Comparison of ENCODE assay signal across 9 mouse cellular contexts in the genomic region with DNA sequence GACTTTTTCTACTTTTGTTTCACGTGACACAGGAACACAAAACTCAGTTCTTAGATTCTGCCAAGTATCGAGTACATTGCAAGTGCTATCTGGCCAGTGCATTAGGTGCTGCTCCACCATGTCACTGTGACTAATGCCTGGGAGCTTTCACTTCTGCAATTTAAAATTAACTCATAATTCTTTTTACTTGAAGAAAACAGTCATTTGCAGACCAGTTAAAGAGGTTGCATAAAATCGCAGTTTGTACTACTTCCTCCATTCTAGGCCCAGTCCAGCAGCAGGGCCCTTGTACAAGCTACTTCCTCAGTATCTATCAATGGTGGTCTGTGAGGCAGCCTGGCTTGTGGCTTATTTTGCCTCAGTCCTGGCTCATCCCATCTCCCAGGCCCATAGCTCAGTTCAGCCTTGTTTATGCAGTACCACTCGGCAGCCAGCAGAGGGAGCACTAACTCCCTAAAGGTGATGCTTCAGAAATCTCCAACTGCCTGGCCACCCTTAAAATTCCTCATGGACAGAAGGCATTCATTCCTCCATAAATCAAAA. TPM values are rescaled to one million over a fixed set of nuclear protein-coding genes. Genes with fewer than 3 reads are reported as not detected.
DNase-seq lines count a peak whose midpoint lies in the region; ATAC-seq and TF ChIP-seq lines count a peak whose summit lies in the region.
"Had no signal": no experiment of that assay in that cellular context is flagged by ENCODE, and none has a peak within 500 bp of the region (broad histone marks: within the 10 kb centered on the region; RNA-seq: fewer than 3 reads in every experiment).

No protein-coding gene starts in this region.

- no peak for TF ChIP-seq POLR2A in bone marrow, adult 2 months (IDR thresholded peaks at IDR 0.05; ENCODE audit: borderline replicate concordance, control insufficient read depth, low read depth, low read length)

- 13% methylated on average over 4 of the region's 4 CpGs for WGBS in bone marrow, adult 2 months

- peak; percentile 66; the same call in 1 of the 2 replicates for ATAC-seq in erythroid progenitor cell, adult 5-6 weeks (replicated peaks; ENCODE audit: low FRiP score, poor library complexity, severe bottlenecking)
- peak; percentile 88 to 90 for ATAC-seq in hematopoietic stem cell, adult 5-6 weeks (replicated peaks in 1 of 2; ENCODE audit: insufficient read depth in 1 of 2, low FRiP score in 2 of 2, low TSS enrichment in 1 of 2, low read depth in 1 of 2, poor library complexity in 2 of 2, severe bottlenecking in 2 of 2)
- peak; percentile 83 for ATAC-seq in megakaryocyte, adult 5-6 weeks (ENCODE audit: poor library complexity, severe bottlenecking)

- H3K4me1 ChIP-seq in bone marrow, adult 2 months (ENCODE audit: control insufficient read depth, insufficient read depth, low read length), result peaks cover 8% of the 10 kb centered on the region

- no peak overlapping the region for H3K4me3 ChIP-seq in bone marrow, adult 2 months (replicated peaks; ENCODE audit: control insufficient read depth, low read depth, low read length)
- H3K4me3 ChIP-seq: megakaryocyte, embryonic 14.5 days had no signal

- H3K27ac ChIP-seq in bone marrow, adult 2 months (ENCODE audit: control insufficient read depth, insufficient read depth, low read depth, low read length, poor library complexity), result peak overlapping the region; percentile 47

- peak; percentile 33 for DNase-seq in MEL-GATA-1-ER (ENCODE audit: extremely low read depth, low read depth)
- peak; percentile 72 to 92 for DNase-seq in layer of hippocampus, postnatal 25 days (ENCODE audit: extremely low spot score in 1 of 2, low spot score in 1 of 2)
- peak; percentile 89 for DNase-seq in right cerebral cortex, postnatal 4 days
- DNase-seq in yolk sac, embryonic 10.5 days (ENCODE audit: low spot score), result peak; percentile 37

- peak; percentile 89 for TF ChIP-seq CTCF in bone marrow, adult 2 months (IDR thresholded peaks at IDR 0.05; ENCODE audit: control insufficient read depth, insufficient read depth, low read length)

RNA-seq across cellular contexts. Expression of a gene that starts 41.4 kb away (rescaled TPM):
- 4.7 and 16.1 TPM in 2 replicates for polyA plus RNA-seq in bone marrow, adult 2 months (2011; ENCODE audit: insufficient read depth, insufficient read length, low replicate concordance, missing spikeins)
- 2.1 and 4.0 TPM in 2 replicates for total RNA-seq in erythroid progenitor cell, adult 5-6 weeks (2015; ENCODE audit: low replicate concordance)
- total RNA-seq in erythroid progenitor cell, adult 5-6 weeks (2017; ENCODE audit: low replicate concordance), result 1.2 and 3.6 TPM in 2 replicates
- 10.1 and 19.9 TPM in 2 replicates for total RNA-seq in hematopoietic stem cell, adult 5-6 weeks (2017)
- 10 to 100 TPM in 1 of 2 experiments, 1 to 10 TPM in 1; 9.6 to 11.2 TPM for total RNA-seq in layer of hippocampus, postnatal 25 days (2021)
- 17.1 and 17.9 TPM in 2 replicates for total RNA-seq in megakaryocyte, adult 5-6 weeks (2015)
- total RNA-seq in megakaryocyte, adult 5-6 weeks (2017), result 18.6 and 31.3 TPM in 2 replicates

Comparison
In these comparisons a context has a peak if more than half of its experiments do, and no peak if none do; other contexts are left out.
1. DNase-seq: peak in every context shown above with its lines; median percentile 89 in right cerebral cortex, postnatal 4 days; 82 in layer of hippocampus, postnatal 25 days; 37 in yolk sac, embryonic 10.5 days; 33 in MEL-GATA-1-ER.